Mouse (Mus musculus) megakaryocyte progenitor cell, adult 5-6 weeks (primary cell): ENCODE measurements around the gene Slc30a10. TPM values are rescaled to one million over a fixed set of nuclear protein-coding genes. Genes with fewer than 3 reads are reported as not detected.

Experiments
- ATAC-seq: replicated peaks from 2 replicates; pipeline ENCODE4 v1.8.0; 2016; ENCODE audit warnings: mild to moderate bottlenecking, moderate TSS enrichment, inconsistent platforms; ENCODE audit not compliant: poor library complexity
- total RNA-seq, 2 experiments: library from RNA; stranded (forward) in 1 of 2; stranded (reverse) in 1 of 2; fragments of 157-497, 149-512 nt in 1 of 2; fragments of 200-1000 nt in 1 of 2; gene quantifications; 2 replicates each; pipeline versions ENCODE4 v1.2.3 to v1.2.4; 2015 to 2017

The Slc30a10 gene
- total RNA-seq, 2 experiments from 2014 or later: 0.07 to 0.08 TPM

DNA sequence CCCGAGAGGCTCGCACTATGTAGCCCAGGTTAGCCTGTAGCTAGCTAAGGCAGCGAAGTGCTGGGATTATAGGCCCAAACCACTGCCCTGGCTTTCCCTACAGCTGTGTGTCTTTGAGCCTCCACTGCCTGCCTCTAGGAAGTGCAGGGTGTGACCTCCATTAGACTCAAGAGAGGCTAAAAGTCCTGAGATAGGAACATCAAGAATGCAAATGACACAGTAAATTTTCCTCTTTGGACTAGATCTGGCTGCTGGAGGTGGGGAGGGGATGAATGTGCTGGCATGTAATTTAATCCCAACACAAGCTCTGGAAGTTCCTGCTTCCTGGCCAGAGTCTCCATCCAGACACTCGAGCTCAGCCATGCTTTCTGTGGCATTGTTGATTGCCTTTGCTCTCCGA lies 5.4 kb downstream of the Slc30a10 start:
- ATAC-seq: no peak

DNA sequence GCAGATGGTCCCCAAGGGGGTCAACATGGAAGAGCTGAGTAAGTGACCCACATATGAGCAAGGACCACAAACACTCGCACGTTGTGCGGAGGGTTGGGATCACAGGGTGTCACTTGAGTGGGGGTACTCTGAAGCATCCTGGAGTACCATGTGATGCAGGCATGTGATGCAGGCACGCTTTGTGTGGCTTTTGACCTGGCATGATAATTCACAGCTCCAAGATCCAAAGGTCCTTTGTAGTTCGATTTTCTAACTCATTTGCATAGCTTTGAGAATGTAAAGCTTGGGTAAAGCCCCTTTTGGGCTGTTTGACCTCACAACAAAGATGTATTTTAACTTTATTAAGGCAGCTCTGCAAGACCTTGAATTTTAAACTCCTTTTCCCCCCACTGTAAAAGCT lies 8.2 kb downstream of the Slc30a10 start:
- ATAC-seq: no peak

DNA sequence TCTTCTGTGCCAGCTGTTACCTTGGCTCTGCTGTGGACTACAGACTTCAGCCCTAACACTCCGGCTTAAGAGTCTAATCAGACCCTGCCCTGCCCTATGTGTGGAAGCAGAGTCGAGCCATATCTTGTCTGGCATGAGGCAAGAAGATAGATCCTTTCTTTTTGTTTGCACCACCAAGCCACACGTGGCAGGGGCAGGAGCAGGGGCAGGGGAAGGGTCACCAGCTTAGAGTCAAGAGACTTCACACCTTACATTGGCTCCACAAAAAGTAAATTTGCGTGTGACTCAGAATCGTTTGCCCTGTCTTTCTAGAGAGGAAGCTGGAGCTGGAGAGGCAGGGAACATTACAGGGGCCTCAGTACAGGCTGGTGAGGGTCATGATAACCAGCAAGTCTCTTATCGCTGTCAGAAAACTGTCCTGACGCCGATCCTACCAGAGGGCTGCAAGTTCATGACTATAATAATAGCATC lies 14.9 kb downstream of the Slc30a10 start:
- ATAC-seq: peak; percentile 67

DNA sequence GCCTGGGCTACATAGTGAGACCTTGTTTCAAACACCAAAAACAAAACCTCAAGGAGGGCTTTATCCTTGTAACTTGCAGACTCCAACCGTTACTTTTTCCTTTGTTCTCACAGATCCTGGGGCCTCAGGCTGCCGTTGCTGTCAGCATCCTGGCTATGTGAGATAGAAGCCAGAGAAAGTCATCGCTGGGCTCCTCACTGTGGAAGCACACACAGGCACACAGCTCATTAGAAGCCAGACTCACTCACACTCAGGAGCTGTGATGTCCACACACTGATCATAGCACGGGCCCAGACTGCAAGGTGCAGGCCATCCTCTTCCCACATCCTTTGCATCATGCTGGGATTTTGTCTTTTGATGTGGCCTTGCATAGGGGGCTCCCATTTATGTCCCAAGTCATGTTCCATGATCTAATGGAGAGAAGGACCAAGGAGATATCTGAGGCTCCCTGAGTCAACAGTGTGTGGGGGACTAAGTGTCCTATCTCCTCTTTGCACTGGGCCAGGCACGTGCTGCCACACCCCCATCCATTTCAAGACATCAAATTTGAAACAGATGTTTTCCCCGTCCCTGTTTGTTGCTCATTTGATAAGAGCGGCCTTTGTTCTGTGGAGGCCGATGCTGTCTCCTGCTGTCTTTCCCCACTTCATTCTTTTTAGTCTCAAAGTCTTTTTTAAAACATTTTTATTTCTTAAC lies 17.5 kb downstream of the Slc30a10 start:
- peak; percentile 83 for ATAC-seq

DNA sequence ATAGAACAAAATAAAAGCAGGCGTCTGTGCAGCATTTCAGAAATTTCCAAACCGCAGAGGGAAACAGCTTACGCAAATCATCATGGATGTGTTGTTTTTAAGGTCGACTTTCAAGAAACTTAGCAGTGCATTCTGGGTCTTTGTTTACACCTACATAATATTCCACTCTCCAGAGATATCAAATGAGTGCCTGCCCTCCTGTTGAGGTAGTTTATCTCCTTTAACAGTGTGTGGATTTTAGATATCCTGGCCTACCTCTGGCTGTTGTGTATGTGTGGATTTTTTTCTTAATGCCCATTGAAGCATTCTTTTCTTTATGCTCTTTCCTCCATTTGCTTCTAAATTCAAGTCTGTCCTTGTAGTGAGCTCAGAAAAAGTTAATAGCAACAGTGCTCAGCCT lies 18.1 kb downstream of the Slc30a10 start:
- ATAC-seq: no peak

DNA sequence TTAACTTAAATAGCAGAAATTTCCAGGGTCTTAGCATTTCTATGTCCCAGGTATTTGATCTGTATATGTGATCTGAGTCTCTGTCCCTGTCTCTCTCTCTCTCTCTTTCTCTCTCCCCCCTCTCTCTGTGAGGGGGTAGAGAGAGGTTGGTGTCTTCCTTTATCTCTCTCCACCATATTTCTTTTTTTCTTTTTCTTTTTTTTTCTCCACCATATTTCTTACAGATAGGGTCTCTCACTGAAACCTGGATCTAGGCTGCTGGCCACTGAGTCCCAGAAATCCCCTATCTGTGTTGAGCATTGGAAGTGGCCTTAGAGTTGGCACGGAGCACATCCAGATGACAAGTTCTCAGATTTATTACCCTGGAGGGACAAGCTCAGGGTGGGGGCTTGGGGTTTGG lies 18.8 kb downstream of the Slc30a10 start:
- ATAC-seq: no peak

DNA sequence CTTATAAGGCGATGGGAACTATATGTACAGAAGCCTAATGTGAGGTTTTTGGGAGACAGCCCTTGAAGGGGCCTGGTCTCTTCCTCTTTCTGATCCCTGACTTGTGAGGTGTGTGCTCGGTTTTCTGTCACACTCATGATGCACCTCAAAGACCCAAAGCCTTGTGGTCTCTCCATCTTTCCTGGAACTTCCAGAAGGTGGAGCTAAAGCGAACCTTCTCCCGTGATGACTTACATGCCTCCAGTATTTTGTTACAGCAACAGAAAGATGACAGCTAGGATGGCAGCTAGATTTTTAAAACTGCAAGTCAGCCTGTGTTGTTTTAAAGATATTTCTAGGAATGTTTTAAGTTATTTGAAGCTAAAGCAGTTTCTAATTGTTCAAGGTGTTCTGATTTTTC lies 25.2 kb downstream of the Slc30a10 start:
- ATAC-seq: no peak

DNA sequence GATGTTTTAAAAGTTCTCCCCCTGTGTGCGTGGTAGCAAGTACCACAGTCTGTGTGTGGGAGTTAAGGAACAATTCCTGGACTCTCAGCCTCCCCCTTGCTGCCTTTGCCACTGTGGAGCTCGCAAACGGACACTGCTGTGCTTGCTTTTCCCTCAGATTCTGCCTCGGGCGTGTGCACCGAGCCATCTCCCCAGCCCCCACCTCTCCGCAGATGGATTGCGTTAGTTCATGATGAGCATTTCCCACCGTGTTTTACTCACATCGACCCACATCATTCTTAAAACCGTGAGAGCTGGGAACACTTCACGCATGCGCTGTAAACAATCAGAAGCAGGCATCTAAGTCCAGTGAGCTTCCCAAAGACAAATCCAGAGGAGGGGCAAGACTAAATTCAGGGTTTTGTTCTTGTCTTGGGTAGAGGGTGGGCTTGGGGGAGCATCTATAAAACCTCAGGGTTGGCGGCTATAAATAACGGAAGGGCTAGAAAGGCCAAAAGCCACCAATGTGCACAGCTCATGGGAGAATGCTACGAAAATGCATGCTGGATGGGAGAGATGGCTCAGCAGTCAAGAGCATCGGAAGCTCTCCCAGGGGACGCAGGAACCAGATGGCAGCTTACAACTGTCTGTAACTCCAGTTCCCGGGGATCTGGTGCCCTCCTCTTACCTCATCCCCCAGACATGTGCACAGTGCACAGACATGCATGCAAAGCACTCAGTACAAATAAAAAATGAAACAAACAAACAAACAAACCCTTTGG lies 27.5 kb downstream of the Slc30a10 start:
- ATAC-seq: no peak

DNA sequence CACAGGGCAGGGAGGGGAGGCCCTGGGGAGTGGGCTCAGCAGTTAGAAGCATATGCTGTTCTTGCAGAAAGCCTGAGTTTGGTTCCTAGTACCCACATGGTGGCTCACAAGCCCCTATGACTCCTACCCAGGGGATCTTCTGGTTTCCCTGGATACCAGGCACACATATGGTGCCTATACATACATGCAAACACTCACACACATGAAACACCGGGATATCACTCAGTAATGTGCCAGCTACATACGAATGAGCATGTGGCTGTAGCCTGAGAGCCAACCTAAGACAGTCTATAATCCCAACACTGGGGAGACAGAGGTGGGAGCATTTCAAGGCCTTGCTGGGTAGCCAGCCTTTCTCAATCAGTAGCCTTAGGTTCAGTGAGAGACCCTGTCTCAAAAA lies 28.1 kb downstream of the Slc30a10 start:
- ATAC-seq: no peak

DNA sequence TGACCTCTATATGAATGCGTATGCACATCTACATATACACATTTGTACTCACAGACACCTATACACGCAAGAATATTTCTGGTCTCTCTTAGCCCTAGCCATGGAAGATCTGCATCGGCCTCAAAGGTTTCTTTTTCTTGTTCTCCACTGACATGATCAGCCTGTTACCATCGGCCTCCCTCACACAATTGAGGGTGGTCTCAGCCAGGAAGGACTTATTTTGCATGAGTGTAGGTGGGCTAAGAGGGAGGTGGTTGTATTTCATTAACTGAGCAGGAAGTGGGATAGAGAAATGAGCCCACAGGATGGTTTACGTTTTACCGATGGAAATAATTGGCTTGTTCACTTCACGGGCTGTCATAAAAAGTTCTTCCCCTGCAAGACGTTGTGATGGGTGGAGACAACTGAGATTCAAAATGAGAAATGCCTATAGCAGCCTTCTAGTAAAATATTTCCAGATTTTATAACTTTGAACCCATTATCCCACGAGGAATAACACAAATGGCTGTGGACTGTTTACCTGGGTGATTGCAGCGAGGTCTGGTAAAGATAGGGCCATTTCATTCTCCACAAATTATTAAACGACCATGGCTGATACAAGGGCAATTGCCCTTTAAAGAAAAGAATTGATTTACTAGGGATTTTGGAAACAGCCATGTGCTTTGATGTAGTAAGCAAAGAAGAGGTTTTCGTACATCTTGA lies 28.9 kb downstream of the Slc30a10 start:
- ATAC-seq: no peak

DNA sequence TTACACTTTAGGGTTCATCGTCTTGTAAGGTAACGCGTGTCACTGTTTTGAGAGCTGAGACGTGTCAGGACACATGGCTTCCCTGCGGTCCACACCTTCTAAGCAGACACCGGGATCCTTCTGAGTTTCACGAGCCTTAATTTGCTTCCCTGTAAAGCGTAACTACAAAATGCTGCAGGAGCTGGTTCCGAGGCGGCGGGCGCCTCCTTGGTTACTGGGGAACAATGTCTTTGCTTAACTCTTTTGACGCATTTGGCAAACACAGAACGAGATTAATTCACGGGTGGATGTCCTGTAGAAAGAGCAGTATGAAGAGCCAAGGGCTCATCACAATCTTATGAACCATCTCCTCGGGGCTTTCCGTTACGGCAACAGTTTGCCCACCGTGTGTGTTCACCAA lies 29.6 kb downstream of the Slc30a10 start:
- ATAC-seq: no peak

DNA sequence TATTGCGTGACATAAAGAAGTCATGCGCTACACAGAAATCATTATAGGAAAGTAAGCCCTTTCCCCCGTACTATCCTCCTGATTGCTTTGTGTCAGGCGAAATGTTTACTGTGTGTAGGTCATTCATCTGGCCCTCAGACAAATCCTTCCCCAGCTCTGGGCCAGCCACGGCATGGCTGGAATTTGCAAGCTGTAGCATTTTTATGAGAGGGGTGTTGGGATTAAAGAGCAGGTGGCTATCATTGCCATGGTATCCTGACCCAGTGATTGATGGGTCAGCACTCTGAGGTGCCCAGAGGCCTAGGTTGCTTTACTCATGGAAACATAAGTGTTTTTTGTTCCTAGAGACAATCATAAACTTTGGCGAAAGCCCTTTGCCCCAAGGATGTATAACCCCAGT lies 35.2 kb downstream of the Slc30a10 start:
- ATAC-seq: no peak

DNA sequence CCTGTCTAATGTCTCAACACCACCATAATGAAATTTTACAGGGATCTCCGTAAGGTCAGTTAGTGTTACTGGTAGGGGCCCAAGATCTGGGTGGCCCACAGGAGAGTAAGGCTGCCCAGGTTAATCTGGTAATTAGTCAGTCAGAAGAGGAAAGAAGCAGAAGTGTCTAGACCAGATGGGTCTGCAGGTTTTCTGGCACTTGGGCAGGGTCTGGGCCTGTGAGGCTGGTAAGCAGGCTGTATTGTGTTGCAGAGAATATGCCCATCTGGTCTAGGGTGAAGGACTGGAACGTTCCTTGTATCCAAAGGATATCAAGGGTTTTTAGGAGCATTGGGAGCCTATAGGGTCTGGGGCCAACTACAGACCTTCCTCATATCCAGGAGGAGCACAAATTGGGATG lies 36.0 kb downstream of the Slc30a10 start:
- ATAC-seq: no peak

DNA sequence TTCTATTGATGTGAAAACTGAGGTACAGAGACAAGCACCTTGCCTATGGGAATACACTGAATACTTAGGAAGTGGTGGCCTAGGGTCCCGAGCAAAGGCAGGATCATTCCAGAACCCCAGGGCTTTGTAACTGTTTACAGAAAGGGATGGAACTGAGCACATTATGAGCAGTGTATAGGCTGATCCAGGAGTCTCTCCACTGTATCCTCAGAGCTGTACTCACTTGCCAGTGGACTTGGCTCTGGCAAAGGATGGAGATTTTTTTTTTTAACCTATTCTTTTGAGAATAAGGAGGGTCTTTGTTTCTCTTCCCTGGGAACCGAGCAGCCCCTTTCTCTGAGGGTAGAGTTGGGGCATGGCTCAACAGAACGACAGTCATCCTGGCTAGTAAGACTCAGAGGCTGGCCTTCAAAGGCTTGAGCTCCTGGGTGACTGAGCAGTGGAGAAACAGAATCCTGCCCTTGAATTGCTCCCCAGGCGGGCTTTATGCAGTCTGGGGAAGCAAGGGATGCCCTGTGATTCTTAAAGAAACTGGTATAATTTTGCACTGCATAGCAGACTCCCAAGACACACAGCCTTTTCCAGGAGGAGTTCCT lies 38.9 kb downstream of the Slc30a10 start:
- ATAC-seq: no peak

DNA sequence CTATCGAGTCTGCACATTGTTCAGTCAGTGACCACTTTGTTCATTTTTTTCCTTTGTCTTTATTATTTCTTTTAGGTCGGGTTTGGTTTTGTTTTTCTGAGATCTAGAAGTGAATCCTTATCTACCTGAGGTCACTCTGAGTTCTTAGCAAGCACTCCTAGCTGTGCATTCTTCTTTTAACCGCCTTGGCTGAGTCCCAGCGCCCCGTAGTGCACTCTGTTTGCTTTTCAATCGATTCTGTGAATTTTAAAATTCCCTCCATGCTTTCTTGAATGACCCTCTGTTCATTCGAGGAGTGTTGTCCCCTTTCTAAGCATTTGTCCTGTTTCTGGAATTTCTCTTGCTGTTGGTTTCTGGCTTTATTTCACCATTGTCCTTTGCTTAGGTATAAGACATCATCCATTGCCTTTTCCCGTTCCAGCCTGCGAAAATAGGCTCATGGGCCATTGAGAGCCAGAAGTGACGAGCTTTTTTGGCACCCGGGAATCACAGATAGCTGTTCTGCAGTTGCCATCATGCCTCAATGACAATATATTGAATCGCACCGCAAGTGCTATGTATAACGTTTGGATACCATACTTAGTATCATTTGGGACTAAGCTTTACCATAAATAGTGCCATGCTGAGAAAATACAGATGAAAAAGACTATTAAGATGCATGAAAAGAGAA lies 42.3 kb downstream of the Slc30a10 start:
- no peak for ATAC-seq

DNA sequence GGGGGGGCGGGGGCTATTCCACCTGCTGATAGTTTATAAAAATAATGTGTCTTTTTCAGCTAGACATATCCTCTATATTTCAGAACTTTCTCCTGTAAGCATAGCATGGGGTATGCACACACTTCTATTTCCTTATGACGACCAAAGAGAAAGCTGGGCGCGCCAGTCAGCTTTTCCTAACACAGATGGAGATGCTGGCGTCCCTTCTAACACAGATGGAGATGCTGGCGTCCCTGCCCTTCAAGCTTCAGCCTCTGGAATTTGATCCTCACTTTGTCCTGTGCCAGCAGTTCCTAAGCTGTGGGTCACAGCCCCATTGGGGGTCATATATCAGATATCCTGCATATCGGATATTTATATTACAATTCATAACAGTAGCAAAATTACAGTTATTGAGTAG lies 46.0 kb downstream of the Slc30a10 start:
- no peak for ATAC-seq

DNA sequence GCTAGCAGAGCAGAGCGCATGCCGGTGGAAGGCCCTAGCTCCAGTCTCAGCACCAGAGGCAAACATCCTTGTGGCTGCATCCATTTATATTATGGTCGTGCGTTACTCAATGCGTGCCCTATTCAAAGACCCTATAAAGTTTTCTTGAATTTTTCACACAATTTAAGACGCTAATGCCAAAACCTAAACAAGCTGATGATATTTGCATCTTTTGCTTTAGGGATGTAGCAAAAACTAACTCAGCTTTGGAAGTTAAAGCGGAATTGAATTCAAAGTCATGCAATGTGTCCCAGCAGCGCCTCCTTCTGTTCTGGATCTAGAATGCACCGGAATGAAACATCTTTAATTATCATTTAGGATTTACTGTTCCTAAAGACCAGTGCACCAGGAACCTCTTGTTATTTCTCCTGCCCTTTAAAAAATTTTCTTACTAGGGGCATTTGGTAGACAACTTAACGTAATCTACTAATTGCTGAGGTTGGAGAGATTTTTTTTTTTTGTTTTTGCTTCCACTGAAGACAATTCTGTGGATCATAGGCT lies 47.2 kb downstream of the Slc30a10 start:
- peak; percentile 79 for ATAC-seq

DNA sequence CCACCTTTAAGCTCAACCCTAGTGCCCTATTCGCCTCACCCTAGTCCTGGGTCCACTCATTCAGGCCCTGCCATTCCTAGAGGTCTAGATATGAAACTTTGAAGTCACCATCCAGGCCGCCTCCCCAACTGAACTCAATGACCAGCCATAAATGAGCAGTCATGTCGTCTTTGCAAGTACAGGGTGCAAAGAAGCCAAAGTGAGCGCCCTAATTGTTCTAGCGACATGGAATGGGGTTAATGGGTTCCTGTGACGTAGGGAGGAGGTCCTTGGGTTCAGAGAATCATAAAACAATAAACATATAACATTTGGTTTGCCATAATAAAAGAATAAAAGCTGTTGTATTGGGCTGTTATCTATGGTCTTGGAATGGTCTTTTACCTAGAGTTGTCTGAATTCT lies 47.9 kb downstream of the Slc30a10 start:
- ATAC-seq: no peak

DNA sequence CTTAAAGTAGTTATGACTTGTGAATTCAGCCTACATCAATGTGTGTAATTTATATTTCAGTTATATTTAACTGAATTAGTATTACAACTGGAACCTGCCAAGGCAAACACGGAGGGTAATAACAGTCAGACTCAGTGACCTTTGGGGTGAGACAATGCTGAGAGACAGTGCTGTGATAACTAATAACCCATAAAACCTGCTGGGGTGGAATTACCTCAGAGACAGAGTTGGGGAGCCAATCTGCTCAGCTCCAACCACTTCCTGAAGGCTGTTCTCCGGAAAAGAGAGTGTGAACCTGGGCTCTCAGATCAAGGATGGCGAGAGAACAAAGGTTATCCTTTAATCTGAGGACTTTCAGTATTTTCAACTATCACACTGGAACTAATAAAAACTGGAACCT lies 54.4 kb downstream of the Slc30a10 start:
- ATAC-seq: no peak

DNA sequence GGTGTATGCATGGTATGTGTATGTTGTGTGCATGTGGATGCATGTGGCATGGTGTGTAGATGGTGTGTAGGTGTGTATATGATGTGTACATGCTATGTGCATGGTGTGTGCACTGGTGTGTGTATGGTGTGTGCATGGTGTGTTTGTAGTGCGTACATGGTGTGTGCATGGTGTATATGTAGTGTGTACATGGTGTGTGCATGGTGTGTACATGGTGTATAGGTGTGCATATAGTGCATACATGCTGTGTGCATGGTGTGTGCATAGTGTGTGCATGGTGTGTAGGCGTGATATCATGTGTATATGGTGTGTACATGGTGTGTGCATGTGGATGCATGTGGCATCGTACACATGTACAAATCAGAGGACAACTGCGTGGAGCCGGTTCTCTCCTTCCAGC lies 56.7 kb downstream of the Slc30a10 start:
- no peak for ATAC-seq

DNA sequence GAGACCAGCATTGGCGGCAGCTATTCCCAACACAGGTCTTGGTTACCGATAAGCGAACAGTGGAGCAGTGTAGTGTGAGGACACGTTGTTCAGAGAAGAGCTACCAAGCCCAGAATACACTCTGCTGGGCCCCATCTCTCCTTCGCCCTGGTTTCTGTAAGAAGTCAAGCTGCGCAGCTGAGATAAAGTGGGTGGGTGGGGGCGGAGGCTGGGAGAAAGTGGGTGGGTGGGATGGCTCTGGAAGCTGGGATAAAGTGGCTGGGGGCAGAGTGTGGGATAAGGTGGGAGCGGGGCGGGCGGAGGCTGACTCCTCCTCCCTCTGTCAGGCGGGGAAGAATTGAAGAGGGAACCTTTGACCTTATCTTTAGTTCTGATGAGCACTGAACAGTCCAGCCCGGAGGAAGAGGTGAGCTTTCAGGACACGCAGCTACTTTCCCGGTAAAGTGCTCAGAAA lies 60.9 kb downstream of the Slc30a10 start:
- ATAC-seq: no peak
